Mouse (Mus musculus): ENCODE measurements around the gene Gm20388.

GRCm38 (mm10) chr8:120403606-120404269 is 493.1 kb downstream of the Gm20388 start:
- no peak for TF ChIP-seq POLR2A (IDR thresholded peaks at IDR 0.05; ENCODE audit: low read depth, low read length)
- TF ChIP-seq CTCF (conservative IDR thresholded peaks at IDR 0.05; ENCODE audit: insufficient read depth, insufficient read length, low read depth, low read length): no peak

Measured in kidney, adult 2 months (tissue).